Mouse (Mus musculus) liver, postnatal 0 days (tissue): ENCODE data around the gene Cog3.

Source experiments
- CTCF ChIP-seq: sonication (generic); IDR thresholded peaks from 2 replicates; pipeline ENCODE4 v1.5.1; 2016; ENCODE audit warnings: antibody characterized with exemption, low read depth
- EP300 ChIP-seq: IDR thresholded peaks from 2 replicates; pipeline ENCODE4 v1.6.1; 2016; ENCODE audit warnings: antibody characterized with exemption, low read depth, mild to moderate bottlenecking

DNA sequence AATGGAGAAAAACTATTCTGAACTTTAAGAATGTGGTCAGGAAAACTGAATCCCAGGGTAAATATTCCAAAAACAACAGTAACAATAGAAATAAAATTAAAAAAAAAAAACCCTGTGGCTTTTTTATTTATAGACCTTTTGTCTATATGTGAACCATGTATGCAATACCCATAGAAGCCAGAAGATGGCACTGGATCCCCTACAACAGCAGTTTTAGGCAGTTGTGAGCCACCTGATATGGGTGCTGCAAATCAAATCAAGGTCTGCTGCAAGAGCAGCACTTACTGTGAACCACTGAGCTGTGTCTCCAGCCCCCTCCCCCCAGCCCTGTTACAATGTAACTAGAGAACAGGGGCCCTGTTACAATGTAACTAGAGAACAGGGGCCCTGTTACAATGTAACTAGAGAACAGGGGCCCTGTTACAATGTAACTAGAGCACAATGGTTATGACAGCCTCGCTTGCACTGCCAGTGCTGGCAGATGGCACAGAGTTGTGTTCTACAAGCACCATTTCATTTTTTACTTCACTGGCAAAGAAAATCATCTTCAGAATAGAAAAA lies 85.2 kb downstream of the Cog3 start:
- TF ChIP-seq CTCF (peak; percentile 37), EP300 (no peak)
